ENCODE assay signal across 8 mouse cellular contexts in the genomic region with DNA sequence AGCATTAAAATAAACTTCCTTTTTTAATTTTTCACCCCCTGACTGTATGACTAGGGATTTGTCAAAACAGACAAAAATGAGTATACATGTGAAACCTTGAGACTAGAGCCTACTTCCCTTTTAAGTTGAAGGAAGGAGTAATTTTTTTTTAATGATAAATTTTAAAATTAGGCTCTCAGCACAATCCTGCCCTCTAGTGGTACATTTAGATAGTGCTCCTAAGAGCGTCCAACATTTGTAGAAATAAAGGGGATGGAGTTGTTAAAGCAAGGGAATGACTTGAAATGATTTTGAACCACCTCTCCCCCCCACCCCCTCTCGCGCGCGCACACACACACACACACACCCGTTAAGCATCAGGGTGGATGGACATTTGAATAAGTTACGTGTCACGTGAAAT.
A peak's percentile ranks its signal among the peaks of the same experiment; 100 is the strongest.
DNase-seq lines count a peak whose midpoint lies in the region.

No protein-coding gene starts in this region.

- H3K79me2 ChIP-seq in macrophage (ENCODE audit: inconsistent target), result no peaks in the 10 kb centered on the region

- 43% methylated on average over 8 of the region's 8 CpGs for WGBS in heart, embryonic 10.5 days
- 63% methylated on average over 8 of the region's 8 CpGs for WGBS in macrophage (ENCODE audit: missing documents)

- H3K4me3 ChIP-seq in heart, embryonic 10.5 days, result no peak overlapping the region
- H3K4me3 ChIP-seq in macrophage (ENCODE audit: inconsistent target), result no peak overlapping the region

- H3K27ac ChIP-seq in heart, embryonic 10.5 days, result no peak overlapping the region
- H3K27ac ChIP-seq in macrophage, result peak overlapping the region; percentile 52

- no peaks in the 10 kb centered on the region for H3K9me3 ChIP-seq in heart, embryonic 10.5 days

- intact Hi-C loops in gastrocnemius, postnatal 14 days (cut with DNase I; ENCODE audit: low total_unique reads), result no loop called here

- H3K4me1 ChIP-seq in heart, embryonic 10.5 days, result no peaks in the 10 kb centered on the region

- peak; percentile 31 to 66 for DNase-seq in heart, adult 18-20 months
- DNase-seq in heart, embryonic 10.5 days (ENCODE audit: low spot score), result no peak
- peak; percentile 60 for DNase-seq in lung, postnatal 10 days
- DNase-seq in lung, adult 18-20 months, result no peak
- peak; percentile 66 for DNase-seq in adipocyte (ENCODE audit: low spot score)
- DNase-seq in spleen, adult 18-20 months, result no peak
- DNase-seq in gastrocnemius, postnatal 14 days, result no peak

- H3K36me3 ChIP-seq in heart, embryonic 10.5 days, result peaks cover 2% of the 10 kb centered on the region
- H3K36me3 ChIP-seq in macrophage (ENCODE audit: inconsistent target), result peaks cover 21% of the 10 kb centered on the region; the same call in 1 of the 2 replicates

- H3K27me3 ChIP-seq in heart, embryonic 10.5 days (ENCODE audit: insufficient read depth, poor library complexity, severe bottlenecking), result no peaks in the 10 kb centered on the region

Comparison
In these comparisons a context has a peak if more than half of its experiments do, and no peak if none do; other contexts are left out.
1. DNase-seq: peak in heart, adult 18-20 months (2 of 2), lung, postnatal 10 days (single experiment) and adipocyte (single experiment); none in heart, embryonic 10.5 days (single experiment), lung, adult 18-20 months (0 of 2), spleen, adult 18-20 months (0 of 2) and gastrocnemius, postnatal 14 days (single experiment).